Mouse (Mus musculus): Measurements from ENCODE around the gene E030025P04Rik. TPM values are rescaled to one million over a fixed set of nuclear protein-coding genes. Genes with fewer than 3 reads are reported as not detected.

The E030025P04Rik gene
- polyA plus RNA-seq, 1 experiment = not detected

DNA sequence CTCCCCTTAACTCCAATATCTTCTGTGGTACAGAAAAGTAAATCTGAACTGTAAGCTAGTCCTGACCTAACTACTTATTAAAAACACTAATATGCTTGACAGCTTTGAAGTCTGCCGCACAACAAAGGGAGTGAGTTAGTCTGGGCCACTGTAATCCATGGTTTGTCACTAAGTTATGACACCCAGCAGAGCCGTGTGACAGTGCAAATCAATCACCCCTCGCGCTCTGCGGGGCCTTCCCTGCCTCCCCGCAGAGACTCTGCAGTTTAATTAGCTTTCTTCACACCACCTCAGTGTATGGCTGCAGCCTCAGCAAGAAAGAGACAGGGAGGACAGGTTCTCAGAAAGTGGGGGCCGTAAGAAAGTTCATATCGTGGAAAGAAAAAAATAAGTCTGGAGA, 37.4 kb downstream of the E030025P04Rik start:
- Histone ChIP-seq H3K9me3 (replicated peaks; ENCODE audit: control insufficient read depth, insufficient read depth, low read length, poor library complexity, severe bottlenecking) (peaks cover 6% of the 10 kb centered on the region; the same call in 1 of the 2 replicates), H3K27ac (ENCODE audit: insufficient read depth, low read length) (no peak overlapping the region), H3K4me1 (ENCODE audit: control insufficient read depth, insufficient read depth, low read length) (no peaks in the 10 kb centered on the region), H3K9ac (ENCODE audit: low read depth, poor library complexity, severe bottlenecking) (no peak overlapping the region), H3K36me3 (ENCODE audit: control insufficient read depth, insufficient read depth, low read length, poor library complexity, severe bottlenecking) (no peaks in the 10 kb centered on the region), H3K4me3 (ENCODE audit: low read depth, low read length) (no peak overlapping the region), H3K27me3 (ENCODE audit: control insufficient read depth, insufficient read depth, low read length, poor library complexity, severe bottlenecking) (no peaks in the 10 kb centered on the region)
- TF ChIP-seq EP300 (IDR thresholded peaks at IDR 0.05; ENCODE audit: insufficient read depth, low read depth, low read length) (no peak), POLR2A (IDR thresholded peaks at IDR 0.05; ENCODE audit: insufficient read depth, low read length) (no peak), CTCF (IDR thresholded peaks at IDR 0.05; ENCODE audit: low read depth, low read length) (no peak)

DNA sequence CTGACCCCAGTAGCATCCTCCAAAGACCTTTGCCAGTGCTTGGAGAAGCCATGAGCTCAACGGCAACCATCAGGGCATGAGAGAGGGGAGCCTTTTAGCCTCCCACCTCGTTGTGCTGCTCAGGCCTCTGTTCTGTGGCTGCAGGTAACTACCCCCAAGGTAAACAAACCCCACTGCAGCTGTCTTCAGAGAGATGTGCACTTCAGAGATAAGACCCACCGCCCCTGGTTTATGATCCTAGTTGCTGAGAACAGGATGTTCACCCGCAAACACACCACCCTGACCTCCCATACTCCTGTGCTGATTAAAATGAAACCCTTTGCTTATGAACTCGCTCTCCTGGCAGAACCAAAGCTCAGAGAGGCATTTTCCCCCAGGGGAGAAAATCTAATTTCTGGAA, 38.0 kb downstream of the E030025P04Rik start:
- Histone ChIP-seq H3K4me3 (ENCODE audit: low read depth, low read length) (no peak overlapping the region), H3K36me3 (ENCODE audit: control insufficient read depth, insufficient read depth, low read length, poor library complexity, severe bottlenecking) (no peaks in the 10 kb centered on the region), H3K27ac (ENCODE audit: insufficient read depth, low read length) (no peak overlapping the region), H3K9ac (ENCODE audit: low read depth, poor library complexity, severe bottlenecking) (no peak overlapping the region), H3K27me3 (ENCODE audit: control insufficient read depth, insufficient read depth, low read length, poor library complexity, severe bottlenecking) (no peaks in the 10 kb centered on the region), H3K4me1 (ENCODE audit: control insufficient read depth, insufficient read depth, low read length) (no peaks in the 10 kb centered on the region), H3K9me3 (replicated peaks; ENCODE audit: control insufficient read depth, insufficient read depth, low read length, poor library complexity, severe bottlenecking) (peaks cover 6% of the 10 kb centered on the region; the same call in 1 of the 2 replicates)
- no peak for TF ChIP-seq POLR2A (IDR thresholded peaks at IDR 0.05; ENCODE audit: insufficient read depth, low read length)
- no peak for TF ChIP-seq CTCF (IDR thresholded peaks at IDR 0.05; ENCODE audit: low read depth, low read length)
- TF ChIP-seq EP300 (IDR thresholded peaks at IDR 0.05; ENCODE audit: insufficient read depth, low read depth, low read length) = no peak

DNA sequence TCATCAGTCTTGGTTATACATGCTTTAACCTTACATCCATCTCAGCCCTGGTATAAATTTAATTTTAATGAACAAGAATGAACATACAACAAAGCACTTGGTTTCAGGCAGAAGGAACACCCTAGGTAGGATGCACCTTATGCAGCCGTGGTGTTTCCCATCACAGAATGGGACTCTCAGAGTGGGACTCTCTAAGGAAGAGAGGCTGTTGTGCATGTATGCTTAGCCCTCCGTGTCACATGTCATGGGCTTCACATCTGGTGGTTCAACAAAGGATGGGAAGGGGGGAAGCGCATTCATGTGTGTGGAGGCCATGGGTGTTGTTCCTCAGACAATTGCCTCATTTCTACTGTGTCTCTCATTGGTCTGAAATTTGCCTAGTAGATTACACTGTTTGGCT, 40.8 kb downstream of the E030025P04Rik start:
- Histone ChIP-seq H3K4me1 (ENCODE audit: control insufficient read depth, insufficient read depth, low read length) (no peaks in the 10 kb centered on the region), H3K27me3 (ENCODE audit: control insufficient read depth, insufficient read depth, low read length, poor library complexity, severe bottlenecking) (no peaks in the 10 kb centered on the region), H3K36me3 (ENCODE audit: control insufficient read depth, insufficient read depth, low read length, poor library complexity, severe bottlenecking) (no peaks in the 10 kb centered on the region), H3K9ac (ENCODE audit: low read depth, poor library complexity, severe bottlenecking) (no peak overlapping the region), H3K4me3 (ENCODE audit: low read depth, low read length) (no peak overlapping the region), H3K27ac (ENCODE audit: insufficient read depth, low read length) (no peak overlapping the region), H3K9me3 (replicated peaks; ENCODE audit: control insufficient read depth, insufficient read depth, low read length, poor library complexity, severe bottlenecking) (peaks cover 6% of the 10 kb centered on the region; the same call in 1 of the 2 replicates)
- TF ChIP-seq EP300 (IDR thresholded peaks at IDR 0.05; ENCODE audit: insufficient read depth, low read depth, low read length) = no peak

DNA sequence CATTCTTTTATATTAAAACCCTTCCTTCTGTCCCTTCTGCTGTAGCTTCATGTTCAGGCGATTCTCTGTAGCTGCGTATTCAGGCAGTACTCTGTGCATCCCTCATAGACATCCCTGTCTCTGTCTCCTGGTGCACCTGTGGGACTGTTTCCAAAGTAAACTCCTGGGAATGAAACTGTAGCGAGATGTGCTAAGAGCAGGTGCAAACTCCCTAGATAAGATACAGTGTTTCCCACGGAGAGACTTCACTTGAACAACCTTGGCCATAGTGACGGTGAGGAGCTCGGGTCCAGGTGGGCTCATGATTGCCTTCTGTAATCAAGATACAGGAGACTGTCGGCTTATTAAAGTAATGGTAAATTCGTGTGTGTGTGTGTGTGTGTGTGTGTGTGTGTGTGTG, 41.5 kb downstream of the E030025P04Rik start:
- no peaks in the 10 kb centered on the region; the same call in 1 of the 2 replicates for H3K27me3 ChIP-seq (ENCODE audit: control insufficient read depth, insufficient read depth, low read length, poor library complexity, severe bottlenecking)
- peaks cover 4% of the 10 kb centered on the region; the same call in 1 of the 2 replicates for H3K9me3 ChIP-seq (replicated peaks; ENCODE audit: control insufficient read depth, insufficient read depth, low read length, poor library complexity, severe bottlenecking)
- H3K27ac ChIP-seq (ENCODE audit: insufficient read depth, low read length) = no peak overlapping the region
- no peak overlapping the region for H3K4me3 ChIP-seq (ENCODE audit: low read depth, low read length)
- H3K9ac ChIP-seq (ENCODE audit: low read depth, poor library complexity, severe bottlenecking) = no peak overlapping the region
- H3K4me1 ChIP-seq (ENCODE audit: control insufficient read depth, insufficient read depth, low read length) = no peaks in the 10 kb centered on the region
- TF ChIP-seq EP300 (IDR thresholded peaks at IDR 0.05; ENCODE audit: insufficient read depth, low read depth, low read length) (no peak), CTCF (IDR thresholded peaks at IDR 0.05; ENCODE audit: low read depth, low read length) (no peak), POLR2A (IDR thresholded peaks at IDR 0.05; ENCODE audit: insufficient read depth, low read length) (no peak)
- no peaks in the 10 kb centered on the region for H3K36me3 ChIP-seq (ENCODE audit: control insufficient read depth, insufficient read depth, low read length, poor library complexity, severe bottlenecking)

DNA sequence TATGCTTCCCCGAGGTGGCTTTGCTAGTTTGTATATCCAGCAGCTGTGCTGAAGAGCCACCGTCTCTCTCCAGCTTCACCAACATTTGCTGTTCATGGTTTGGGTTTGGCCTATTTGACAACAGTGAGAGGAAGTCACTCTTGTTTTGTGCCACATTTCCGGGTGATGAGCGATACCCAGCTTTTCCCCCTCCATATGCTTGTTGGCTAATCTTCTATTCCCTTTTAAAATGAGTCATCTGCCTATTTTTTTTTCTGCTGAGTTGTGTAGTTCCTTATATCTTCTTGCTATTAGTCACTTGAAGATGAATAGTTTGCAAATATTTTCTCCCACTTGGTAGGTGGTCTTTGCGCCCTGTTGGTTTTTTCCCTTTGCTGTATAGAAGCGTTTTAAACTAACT, 43.9 kb downstream of the E030025P04Rik start:
- Histone ChIP-seq H3K4me1 (ENCODE audit: control insufficient read depth, insufficient read depth, low read length) (no peaks in the 10 kb centered on the region), H3K9ac (ENCODE audit: low read depth, poor library complexity, severe bottlenecking) (no peak overlapping the region), H3K36me3 (ENCODE audit: control insufficient read depth, insufficient read depth, low read length, poor library complexity, severe bottlenecking) (no peaks in the 10 kb centered on the region), H3K27me3 (ENCODE audit: control insufficient read depth, insufficient read depth, low read length, poor library complexity, severe bottlenecking) (no peaks in the 10 kb centered on the region; the same call in 1 of the 2 replicates), H3K4me3 (ENCODE audit: low read depth, low read length) (no peak overlapping the region), H3K9me3 (replicated peaks; ENCODE audit: control insufficient read depth, insufficient read depth, low read length, poor library complexity, severe bottlenecking) (no peaks in the 10 kb centered on the region), H3K27ac (ENCODE audit: insufficient read depth, low read length) (no peak overlapping the region)
- no peak for TF ChIP-seq EP300 (IDR thresholded peaks at IDR 0.05; ENCODE audit: insufficient read depth, low read depth, low read length)
- TF ChIP-seq POLR2A (IDR thresholded peaks at IDR 0.05; ENCODE audit: insufficient read depth, low read length) = no peak
- TF ChIP-seq CTCF (IDR thresholded peaks at IDR 0.05; ENCODE audit: low read depth, low read length) = no peak

DNA sequence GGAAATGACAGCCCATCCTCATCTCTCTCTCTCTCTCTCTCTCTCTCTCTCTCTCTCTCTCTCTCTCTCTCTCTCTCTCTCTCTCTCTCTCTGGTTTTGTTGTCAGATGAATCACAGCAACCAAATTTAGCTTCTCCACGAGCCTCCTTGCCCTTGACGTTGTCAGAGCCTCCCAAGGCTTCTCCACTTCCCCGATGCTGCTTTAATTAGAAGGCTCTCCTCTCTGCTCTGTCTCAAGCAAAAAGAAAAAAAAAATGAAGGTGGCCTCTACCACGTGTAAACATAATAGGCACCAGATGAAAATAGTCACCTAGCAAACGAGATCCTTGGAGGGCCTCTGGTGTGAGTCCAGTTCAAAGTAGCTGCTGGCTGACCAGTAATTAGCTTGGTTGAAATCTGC, 52.3 kb downstream of the E030025P04Rik start:
- no peaks in the 10 kb centered on the region for H3K4me1 ChIP-seq (ENCODE audit: control insufficient read depth, insufficient read depth, low read length)
- H3K36me3 ChIP-seq (ENCODE audit: control insufficient read depth, insufficient read depth, low read length, poor library complexity, severe bottlenecking) = no peaks in the 10 kb centered on the region
- no peaks in the 10 kb centered on the region for H3K9me3 ChIP-seq (replicated peaks; ENCODE audit: control insufficient read depth, insufficient read depth, low read length, poor library complexity, severe bottlenecking)
- H3K27me3 ChIP-seq (ENCODE audit: control insufficient read depth, insufficient read depth, low read length, poor library complexity, severe bottlenecking) = no peaks in the 10 kb centered on the region
- TF ChIP-seq POLR2A (IDR thresholded peaks at IDR 0.05; ENCODE audit: insufficient read depth, low read length) (no peak), CTCF (IDR thresholded peaks at IDR 0.05; ENCODE audit: low read depth, low read length) (no peak), EP300 (IDR thresholded peaks at IDR 0.05; ENCODE audit: insufficient read depth, low read depth, low read length) (no peak)
- H3K4me3 ChIP-seq (ENCODE audit: low read depth, low read length) = no peak overlapping the region
- H3K27ac ChIP-seq (ENCODE audit: insufficient read depth, low read length) = no peak overlapping the region
- no peak overlapping the region for H3K9ac ChIP-seq (ENCODE audit: low read depth, poor library complexity, severe bottlenecking)

Other genes starting within 250 kb of the E030025P04Rik start
- gene Axin2, start 224.0 kb downstream of the E030025P04Rik start, polyA plus RNA-seq (2011; ENCODE audit: insufficient read depth, insufficient read length, low read depth, missing spikeins) = 11.4 and 14.5 TPM in 2 replicates
- gene Rgs9, start 153.8 kb upstream of the E030025P04Rik start, polyA plus RNA-seq (2011; ENCODE audit: insufficient read depth, insufficient read length, low read depth, missing spikeins) = 4.8 and 5.1 TPM in 2 replicates
- gene Gna13, start 218.5 kb upstream of the E030025P04Rik start, polyA plus RNA-seq (2011; ENCODE audit: insufficient read depth, insufficient read length, low read depth, missing spikeins) = 62.2 and 65.1 TPM in 2 replicates

Data from ES-Bruce4 (cell line).